Mouse (Mus musculus): ENCODE measurements around the gene Grap2. TPM values are rescaled to one million over a fixed set of nuclear protein-coding genes. Genes with fewer than 3 reads are reported as not detected.

Grap2 gene
- total and polyA plus RNA-seq, 2 experiments = 0.46 to 0.66 TPM

DNA sequence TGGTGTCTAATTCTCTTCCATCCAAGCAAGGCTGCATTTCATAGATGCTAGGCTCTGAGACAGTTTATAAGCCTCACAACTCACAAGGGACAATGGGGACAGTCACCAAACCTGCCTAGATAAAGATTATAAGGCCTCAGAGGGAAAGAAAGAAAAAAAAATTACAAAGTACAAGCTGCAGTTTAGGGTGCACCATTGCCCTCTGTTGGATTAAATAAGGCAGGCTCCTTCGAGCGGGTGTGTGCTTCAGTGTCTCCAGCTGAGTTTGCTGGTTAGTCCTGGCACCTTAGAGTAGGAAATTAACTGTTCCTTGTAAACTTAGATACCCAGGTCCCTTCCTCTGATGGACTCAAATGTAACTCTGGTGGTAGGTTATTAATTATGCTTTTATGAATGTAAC lies 45.4 kb downstream of the Grap2 start:
- Histone ChIP-seq H3K27me3 (ENCODE audit: control insufficient read depth, insufficient read depth, low read length) (no peaks in the 10 kb centered on the region), H3K79me2 (ENCODE audit: control insufficient read depth, insufficient read depth, low read length) (no peaks in the 10 kb centered on the region), H3K4me3 (ENCODE audit: insufficient read depth, low read depth, low read length) (no peak overlapping the region), H3K4me1 (ENCODE audit: control insufficient read depth, insufficient read depth, low read length) (no peaks in the 10 kb centered on the region), H3K36me3 (ENCODE audit: control insufficient read depth, insufficient read depth, low read length) (no peaks in the 10 kb centered on the region), H3K27ac (replicated peaks; ENCODE audit: insufficient read depth, low read depth, low read length) (no peak overlapping the region), H3K9ac (ENCODE audit: low read depth, low read length) (no peak overlapping the region)
- WGBS = 63% methylated on average over 2 of the region's 2 CpGs
- no peak for DNase-seq (ENCODE audit: extremely low read depth, low read depth, low spot score)
- TF ChIP-seq POLR2A (IDR thresholded peaks at IDR 0.05; ENCODE audit: extremely low read depth, insufficient read depth, low read length) (no peak), CTCF (IDR thresholded peaks at IDR 0.05; ENCODE audit: low read depth, low read length) (no peak)

DNA sequence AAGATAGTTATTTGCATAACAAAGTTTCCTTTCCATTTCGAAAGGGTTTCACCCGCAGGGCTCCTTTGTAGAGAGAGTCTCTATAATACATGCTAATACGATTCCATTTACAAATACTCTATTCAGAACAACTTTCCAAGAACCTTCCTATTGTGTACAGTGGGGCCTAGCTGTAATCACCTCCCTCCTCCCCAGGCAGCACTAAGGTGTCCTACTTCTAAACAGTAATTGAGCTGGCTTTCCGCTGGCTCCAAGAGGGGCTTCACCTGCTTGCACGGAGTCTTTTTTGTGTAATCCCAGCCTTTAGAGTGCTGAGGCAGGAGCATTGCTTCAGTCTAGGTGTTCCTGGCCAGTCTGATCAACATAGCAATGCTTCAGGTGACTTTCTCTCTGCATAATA lies 46.8 kb downstream of the Grap2 start:
- Histone ChIP-seq H3K9ac (ENCODE audit: low read depth, low read length) (no peak overlapping the region), H3K79me2 (ENCODE audit: control insufficient read depth, insufficient read depth, low read length) (no peaks in the 10 kb centered on the region), H3K4me1 (ENCODE audit: control insufficient read depth, insufficient read depth, low read length) (no peaks in the 10 kb centered on the region), H3K4me3 (ENCODE audit: insufficient read depth, low read depth, low read length) (no peak overlapping the region), H3K27ac (replicated peaks; ENCODE audit: insufficient read depth, low read depth, low read length) (no peak overlapping the region), H3K36me3 (ENCODE audit: control insufficient read depth, insufficient read depth, low read length) (no peaks in the 10 kb centered on the region), H3K27me3 (ENCODE audit: control insufficient read depth, insufficient read depth, low read length) (no peaks in the 10 kb centered on the region)
- TF ChIP-seq CTCF (IDR thresholded peaks at IDR 0.05; ENCODE audit: low read depth, low read length) = no peak
- no peak for TF ChIP-seq POLR2A (IDR thresholded peaks at IDR 0.05; ENCODE audit: extremely low read depth, insufficient read depth, low read length)
- DNase-seq (ENCODE audit: extremely low read depth, low read depth, low spot score) = no peak
- WGBS = 75% methylated on average over 5 of the region's 5 CpGs

DNA sequence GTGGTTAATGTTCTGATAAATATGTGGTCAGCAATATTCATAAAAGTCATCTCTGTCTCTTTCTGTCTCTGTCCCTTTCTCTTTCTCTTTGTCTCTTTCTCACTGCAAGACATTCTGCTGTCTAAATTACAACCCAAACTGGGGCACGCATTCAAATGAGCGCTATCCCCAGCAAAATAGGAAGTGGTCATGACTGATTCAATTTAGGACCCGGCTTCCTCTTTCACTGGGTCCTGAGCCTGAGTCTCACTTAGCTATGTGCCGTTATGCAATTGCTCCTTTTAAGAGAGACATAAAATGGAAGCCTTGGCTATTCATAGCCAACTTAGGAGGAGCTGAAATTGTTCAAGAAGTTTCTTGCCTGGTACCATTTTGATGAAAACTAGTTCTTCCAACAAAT lies 47.4 kb downstream of the Grap2 start:
- no peaks in the 10 kb centered on the region for H3K79me2 ChIP-seq (ENCODE audit: control insufficient read depth, insufficient read depth, low read length)
- H3K4me1 ChIP-seq (ENCODE audit: control insufficient read depth, insufficient read depth, low read length) = no peaks in the 10 kb centered on the region
- no peaks in the 10 kb centered on the region for H3K27me3 ChIP-seq (ENCODE audit: control insufficient read depth, insufficient read depth, low read length)
- H3K9ac ChIP-seq (ENCODE audit: low read depth, low read length) = no peak overlapping the region
- H3K27ac ChIP-seq (replicated peaks; ENCODE audit: insufficient read depth, low read depth, low read length) = no peak overlapping the region
- no peaks in the 10 kb centered on the region for H3K36me3 ChIP-seq (ENCODE audit: control insufficient read depth, insufficient read depth, low read length)
- peak; percentile 17 for DNase-seq (ENCODE audit: extremely low read depth, low read depth, low spot score)
- TF ChIP-seq CTCF (IDR thresholded peaks at IDR 0.05; ENCODE audit: low read depth, low read length) = no peak
- TF ChIP-seq POLR2A (IDR thresholded peaks at IDR 0.05; ENCODE audit: extremely low read depth, insufficient read depth, low read length) = no peak
- no peak overlapping the region for H3K4me3 ChIP-seq (ENCODE audit: insufficient read depth, low read depth, low read length)
- WGBS = 66% methylated on average over 4 of the region's 4 CpGs

DNA sequence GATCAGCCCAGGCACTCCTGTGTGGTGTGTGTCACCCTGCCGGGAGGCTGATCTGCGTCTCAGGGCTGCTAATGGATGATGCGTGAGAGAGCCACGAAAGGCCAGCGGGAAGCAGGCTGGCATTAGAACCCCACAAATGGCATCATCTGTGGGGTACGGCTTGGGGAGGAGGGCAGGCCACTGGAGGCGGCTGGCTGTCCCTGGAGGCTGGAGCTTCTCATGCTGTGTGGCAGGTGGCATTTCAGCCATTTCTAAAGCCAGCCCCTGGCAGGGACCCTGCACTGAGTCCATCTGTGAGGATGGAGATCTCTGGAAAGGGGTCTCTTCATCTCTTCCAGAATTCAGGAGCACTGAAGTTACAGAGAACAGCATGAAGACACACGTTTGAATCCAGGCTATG lies 48.0 kb downstream of the Grap2 start:
- H3K36me3 ChIP-seq (ENCODE audit: control insufficient read depth, insufficient read depth, low read length) = no peaks in the 10 kb centered on the region
- no peaks in the 10 kb centered on the region for H3K4me1 ChIP-seq (ENCODE audit: control insufficient read depth, insufficient read depth, low read length)
- TF ChIP-seq CTCF (IDR thresholded peaks at IDR 0.05; ENCODE audit: low read depth, low read length) (no peak), POLR2A (IDR thresholded peaks at IDR 0.05; ENCODE audit: extremely low read depth, insufficient read depth, low read length) (no peak)
- whole genome bisulfite sequencing = 79% methylated on average over 8 of the region's 8 CpGs
- no peak overlapping the region for H3K4me3 ChIP-seq (ENCODE audit: insufficient read depth, low read depth, low read length)
- no peak overlapping the region for H3K9ac ChIP-seq (ENCODE audit: low read depth, low read length)
- no peaks in the 10 kb centered on the region for H3K79me2 ChIP-seq (ENCODE audit: control insufficient read depth, insufficient read depth, low read length)
- H3K27me3 ChIP-seq (ENCODE audit: control insufficient read depth, insufficient read depth, low read length) = no peaks in the 10 kb centered on the region
- no peak overlapping the region for H3K27ac ChIP-seq (replicated peaks; ENCODE audit: insufficient read depth, low read depth, low read length)
- no peak for DNase-seq (ENCODE audit: extremely low read depth, low read depth, low spot score)

GRCm38 (mm10) chr15:80623171-80623837 lies 50.9 kb downstream of the Grap2 start:
- 54% methylated on average over 8 of the region's 8 CpGs for WGBS
- Histone ChIP-seq H3K9ac (ENCODE audit: low read depth, low read length) (no peak overlapping the region), H3K4me1 (ENCODE audit: control insufficient read depth, insufficient read depth, low read length) (no peaks in the 10 kb centered on the region), H3K36me3 (ENCODE audit: control insufficient read depth, insufficient read depth, low read length) (no peaks in the 10 kb centered on the region), H3K79me2 (ENCODE audit: control insufficient read depth, insufficient read depth, low read length) (no peaks in the 10 kb centered on the region), H3K27me3 (ENCODE audit: control insufficient read depth, insufficient read depth, low read length) (no peaks in the 10 kb centered on the region), H3K4me3 (ENCODE audit: insufficient read depth, low read depth, low read length) (no peak overlapping the region), H3K27ac (replicated peaks; ENCODE audit: insufficient read depth, low read depth, low read length) (no peak overlapping the region)
- TF ChIP-seq POLR2A (IDR thresholded peaks at IDR 0.05; ENCODE audit: extremely low read depth, insufficient read depth, low read length) = no peak
- no peak for TF ChIP-seq CTCF (IDR thresholded peaks at IDR 0.05; ENCODE audit: low read depth, low read length)
- no peak for DNase-seq (ENCODE audit: extremely low read depth, low read depth, low spot score)

DNA sequence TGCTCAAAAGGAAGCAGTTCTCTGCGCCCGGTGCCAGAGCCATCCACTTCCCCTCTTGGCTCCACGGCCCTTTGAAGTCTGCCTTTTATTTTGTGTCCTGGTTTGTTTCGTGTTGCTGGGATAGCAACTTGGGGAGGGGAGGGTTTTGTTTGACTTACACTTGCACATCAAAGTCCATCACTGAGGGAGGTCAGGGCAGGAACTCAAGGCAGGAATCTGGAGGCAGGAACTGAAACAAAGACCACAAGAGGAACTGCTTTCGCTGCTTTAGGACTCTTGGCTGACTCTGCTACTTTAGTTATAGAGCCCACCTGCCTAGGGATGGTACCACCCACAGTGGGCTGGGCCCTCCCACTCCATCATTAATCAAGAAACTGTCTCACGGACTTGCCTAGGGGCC lies 54.1 kb downstream of the Grap2 start:
- no peaks in the 10 kb centered on the region for H3K4me1 ChIP-seq (ENCODE audit: control insufficient read depth, insufficient read depth, low read length)
- H3K4me3 ChIP-seq (ENCODE audit: insufficient read depth, low read depth, low read length) = no peak overlapping the region
- H3K79me2 ChIP-seq (ENCODE audit: control insufficient read depth, insufficient read depth, low read length) = no peaks in the 10 kb centered on the region
- no peaks in the 10 kb centered on the region for H3K36me3 ChIP-seq (ENCODE audit: control insufficient read depth, insufficient read depth, low read length)
- H3K27ac ChIP-seq (replicated peaks; ENCODE audit: insufficient read depth, low read depth, low read length) = no peak overlapping the region
- no peak overlapping the region for H3K9ac ChIP-seq (ENCODE audit: low read depth, low read length)
- TF ChIP-seq POLR2A (IDR thresholded peaks at IDR 0.05; ENCODE audit: extremely low read depth, insufficient read depth, low read length) = no peak
- TF ChIP-seq CTCF (IDR thresholded peaks at IDR 0.05; ENCODE audit: low read depth, low read length) = no peak
- 44% methylated on average over 6 of the region's 6 CpGs for WGBS
- no peak for DNase-seq (ENCODE audit: extremely low read depth, low read depth, low spot score)
- no peaks in the 10 kb centered on the region for H3K27me3 ChIP-seq (ENCODE audit: control insufficient read depth, insufficient read depth, low read length)

All from liver, adult 2 months (tissue).